Mouse (Mus musculus): ENCODE results near the gene Mnx1. TPM values are rescaled to one million over a fixed set of nuclear protein-coding genes. Genes with fewer than 3 reads are reported as not detected.
A peak's percentile ranks its signal among the peaks of the same experiment; 100 is the strongest.
"Not testable (repeated sequence)": the region's sequence is repeated elsewhere in the genome, so short reads cannot be mapped to it uniquely, and the experiment has no call there.

Gene Mnx1
- polyA plus RNA-seq, 2 experiments, result not detected

DNA sequence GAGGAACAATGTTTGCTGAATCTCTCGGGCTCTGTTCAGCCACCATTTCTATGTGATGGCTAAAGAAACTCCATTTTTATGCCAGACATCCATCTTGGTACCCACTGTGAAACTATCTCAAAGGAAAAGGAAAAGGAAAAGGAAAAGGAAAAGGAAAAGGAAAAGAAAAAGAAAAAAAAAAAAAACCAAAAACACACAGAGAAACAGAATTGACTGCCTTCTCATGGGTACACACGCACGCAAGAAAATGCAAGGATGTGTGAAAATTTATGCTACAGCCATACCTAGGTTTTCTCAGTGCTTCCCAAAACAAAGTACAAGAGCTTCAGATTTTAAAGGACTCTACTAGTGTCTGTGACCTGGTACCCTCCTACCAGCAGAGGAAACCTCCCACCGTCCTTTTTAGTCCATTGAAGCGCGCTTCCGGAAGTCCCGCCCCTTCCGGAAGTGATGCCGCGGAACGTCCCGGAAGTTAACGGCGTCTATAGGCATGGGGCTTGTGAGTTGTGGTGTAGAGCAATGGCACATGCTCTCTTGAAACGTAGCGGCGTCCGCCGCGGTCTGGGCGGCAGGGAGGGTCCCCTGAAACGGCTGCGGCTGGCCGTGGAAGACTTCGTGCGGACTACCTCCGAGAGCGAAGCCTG, 43.9 kb downstream of the Mnx1 start, which contains the start of gene Nom1:
TSS of gene Nom1 (plus strand) at position 437 of the 644 bp plus-strand sequence.
- H3K4me3 ChIP-seq (ENCODE audit: insufficient read depth in 1 of 2, low read depth in 2 of 2, low read length in 2 of 2), result peak within 1 kb of the TSS; percentile 81 to 90
- ATAC-seq (ENCODE audit: insufficient read depth) (peak; percentile 92), DNase-seq (ENCODE audit: low read depth in 3 of 3, low spot score in 3 of 3) (peak; percentile 80 to 82 (median 82))
- no peaks in the 10 kb centered on the region for H3K9me3 ChIP-seq (ENCODE audit: control insufficient read depth, low read length)
- no peak within 1 kb of the TSS for H3K27ac ChIP-seq
- no peak for TF ChIP-seq EP300 (IDR thresholded peaks at IDR 0.05; ENCODE audit: low read depth)
- 0 out of 2 replicates have a peak, but pooled peaks have one; percentile 3 for TF ChIP-seq CTCF (IDR thresholded peaks at IDR 0.05; ENCODE audit: low read depth)
- H3K4me2 ChIP-seq (ENCODE audit: low read depth), result peak within 1 kb of the TSS; percentile 78
- H3K9ac ChIP-seq (replicated peaks), result peak within 1 kb of the TSS; percentile 81
- WGBS (ENCODE audit: insufficient replicate concordance), result 5% methylated on average over 29 of the region's 29 CpGs
- H3K27me3 ChIP-seq (ENCODE audit: control insufficient read depth, insufficient read depth, low read length), result no peaks in the 10 kb centered on the region
- peaks cover 9 to 19% of the 10 kb centered on the region in 2 experiments for H3K4me1 ChIP-seq (replicated peaks; ENCODE audit: control insufficient read depth in 2 of 2, insufficient read depth in 2 of 2, low read length in 1 of 2)
- peaks cover 9% of the 10 kb centered on the region for H3K36me3 ChIP-seq (replicated peaks; ENCODE audit: control insufficient read depth, insufficient read depth, low read depth)

DNA sequence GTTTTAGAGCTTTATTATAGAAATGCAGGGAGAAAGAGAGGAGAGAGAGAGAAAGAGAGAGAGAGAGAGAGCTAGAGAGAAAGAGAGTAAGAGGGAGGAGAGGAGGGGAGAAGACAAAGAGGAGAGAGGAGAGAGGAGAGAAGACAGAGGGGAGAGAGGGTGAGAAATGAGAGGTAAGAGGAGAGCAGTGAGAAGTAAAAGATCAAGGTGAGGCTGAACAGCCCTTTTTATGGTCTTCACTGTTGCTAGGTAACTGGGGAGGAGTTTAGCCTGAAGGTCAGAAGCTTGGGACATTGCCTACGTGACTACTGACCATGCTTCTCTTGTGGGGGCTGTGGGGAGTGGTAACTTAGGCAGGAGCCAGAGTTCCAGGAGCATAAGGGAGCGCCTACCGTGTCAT, 54.9 kb downstream of the Mnx1 start:
- H3K27me3 ChIP-seq (ENCODE audit: control insufficient read depth, insufficient read depth, low read length); H3K4me2 ChIP-seq (ENCODE audit: low read depth); H3K4me1 ChIP-seq (replicated peaks; ENCODE audit: control insufficient read depth in 2 of 2, insufficient read depth in 2 of 2, low read length in 1 of 2); H3K9ac ChIP-seq (replicated peaks); H3K27ac ChIP-seq; H3K36me3 ChIP-seq (replicated peaks; ENCODE audit: control insufficient read depth, insufficient read depth, low read depth); ATAC-seq (ENCODE audit: insufficient read depth); H3K9me3 ChIP-seq (ENCODE audit: control insufficient read depth, low read length); H3K4me3 ChIP-seq (ENCODE audit: insufficient read depth in 1 of 2, low read depth in 2 of 2, low read length in 2 of 2); DNase-seq (ENCODE audit: low read depth in 3 of 3, low spot score in 3 of 3): not testable (repeated sequence)
- WGBS (ENCODE audit: insufficient replicate concordance), result 37% methylated on average over 3 of the region's 3 CpGs

Other genes with a start within 250 kb of the Mnx1 start
- gene Lmbr1, start 100.1 kb downstream of the Mnx1 start, polyA plus RNA-seq (2012; rRNA removed), result 0.91 and 1.2 TPM in 2 replicates
- 2.5 and 2.8 TPM in 2 replicates for gene Lmbr1, start 100.1 kb downstream of the Mnx1 start, polyA plus RNA-seq (2014; fragmentation: Nextera tagmentation; extraction: Ambion mirVana)
- gene Nom1, start 43.8 kb downstream of the Mnx1 start, polyA plus RNA-seq (2012; rRNA removed), result 5.4 and 10.4 TPM in 2 replicates
- 12.5 and 13.9 TPM in 2 replicates for gene Nom1, start 43.8 kb downstream of the Mnx1 start, polyA plus RNA-seq (2014; fragmentation: Nextera tagmentation; extraction: Ambion mirVana)
- 6.5 and 7.8 TPM in 2 replicates for gene Ube3c, start 90.8 kb upstream of the Mnx1 start, polyA plus RNA-seq (2012; rRNA removed)
- gene Ube3c, start 90.8 kb upstream of the Mnx1 start, polyA plus RNA-seq (2014; fragmentation: Nextera tagmentation; extraction: Ambion mirVana), result 14.3 and 17.7 TPM in 2 replicates